Mouse (Mus musculus) stomach, embryonic 15.5 days (tissue): ENCODE results near the gene Kctd17. TPM values are rescaled to one million over a fixed set of nuclear protein-coding genes. Genes with fewer than 3 reads are reported as not detected.

Experiments
- ATAC-seq: fragments of 200-750 bp; cut with Nextera tagmentation; 2 replicates; pipeline ENCODE4 v1.8.0; 2017; ENCODE audit warnings: low read depth, moderate number of reproducible peaks, moderate TSS enrichment; ENCODE audit not compliant: insufficient read depth, low FRiP score
- H3K27ac ChIP-seq: fragments of 300-500 bp; sonication (generic); 2 replicates; pipeline ENCODE4 v1.5.1; 2015; ENCODE audit warnings: mild to moderate bottlenecking, inconsistent platforms
- H3K27me3 ChIP-seq: fragments of 300-500 bp; sonication (generic); replicated peaks from 2 replicates; pipeline ENCODE4 v1.6.1; 2015; ENCODE audit warnings: inconsistent platforms
- H3K36me3 ChIP-seq: fragments of 300-500 bp; sonication (generic); 2 replicates; pipeline ENCODE4 v1.6.1; 2015; ENCODE audit warnings: inconsistent platforms
- H3K4me1 ChIP-seq: fragments of 300-500 bp; sonication (generic); 2 replicates; pipeline ENCODE4 v1.6.1; 2015; ENCODE audit warnings: inconsistent platforms
- H3K4me2 ChIP-seq: fragments of 300-500 bp; sonication (generic); 2 replicates; pipeline ENCODE4 v1.6.1; 2015; ENCODE audit warnings: mild to moderate bottlenecking, inconsistent platforms
- H3K4me3 ChIP-seq: fragments of 300-500 bp; sonication (generic); replicated peaks from 2 replicates; pipeline ENCODE4 v1.5.1; 2015; ENCODE audit warnings: inconsistent platforms
- H3K9ac ChIP-seq: fragments of 300-500 bp; sonication (generic); 2 replicates; pipeline ENCODE4 v1.6.1; 2015; ENCODE audit warnings: inconsistent platforms
- H3K9me3 ChIP-seq: fragments of 300-500 bp; sonication (generic); 2 replicates; pipeline ENCODE4 v1.6.1; 2016; ENCODE audit warnings: inconsistent platforms
- WGBS: fragments of 180-500 bp; shearing (Covaris S2); methylation state at CpG from one replicate; pipeline ENCODE4 v1.1.7; 2015; 5-methylcytosine and 5-hydroxymethylcytosine counted together
- polyA plus RNA-seq: library from polyadenylated mRNA; unstranded; fragments of >200 nt; fragmentation: Nextera tagmentation; extraction: Ambion mirVana; gene quantifications from 2 replicates; pipeline ENCODE4 v1.2.1, GENCODE M21; 2015

Gene Kctd17
- polyA plus RNA-seq: 35.4 and 40.6 TPM in 2 replicates

GRCm38 (mm10) chr15:78428391-78429138 lies at the start of gene Kctd17:
Kctd17 (plus strand) TSS chr15:78428564.
- Histone ChIP-seq H3K4me3 (peak within 1 kb of the TSS; percentile 71), H3K9ac (peak within 1 kb of the TSS; percentile 49), H3K36me3 (0 out of 2 replicates have a peak, but pooled peaks cover 2% of the 10 kb centered on the region), H3K4me2 (peak within 1 kb of the TSS; percentile 79), H3K27me3 (peaks cover 8% of the 10 kb centered on the region; the same call in 1 of the 2 replicates), H3K27ac (peak within 1 kb of the TSS; percentile 60), H3K9me3 (no peaks in the 10 kb centered on the region), H3K4me1 (peaks cover 10% of the 10 kb centered on the region; the same call in 1 of the 2 replicates)
- ATAC-seq: peak; percentile 76
- WGBS: under 1% methylated on average over 52 of the region's 52 CpGs

- 81% methylated on average over 2 of the region's 2 CpGs for WGBS
- Histone ChIP-seq H3K36me3 (no peaks in the 10 kb centered on the region), H3K4me1 (no peaks in the 10 kb centered on the region), H3K27ac (no peak overlapping the region), H3K9ac (no peak overlapping the region), H3K9me3 (no peaks in the 10 kb centered on the region), H3K4me2 (no peak overlapping the region), H3K27me3 (no peaks in the 10 kb centered on the region; the same call in 1 of the 2 replicates), H3K4me3 (no peak overlapping the region)
- no peak for ATAC-seq
Measured at GRCm38 (mm10) chr15:78380208-78380607, 48.2 kb upstream of the Kctd17 start.

DNA sequence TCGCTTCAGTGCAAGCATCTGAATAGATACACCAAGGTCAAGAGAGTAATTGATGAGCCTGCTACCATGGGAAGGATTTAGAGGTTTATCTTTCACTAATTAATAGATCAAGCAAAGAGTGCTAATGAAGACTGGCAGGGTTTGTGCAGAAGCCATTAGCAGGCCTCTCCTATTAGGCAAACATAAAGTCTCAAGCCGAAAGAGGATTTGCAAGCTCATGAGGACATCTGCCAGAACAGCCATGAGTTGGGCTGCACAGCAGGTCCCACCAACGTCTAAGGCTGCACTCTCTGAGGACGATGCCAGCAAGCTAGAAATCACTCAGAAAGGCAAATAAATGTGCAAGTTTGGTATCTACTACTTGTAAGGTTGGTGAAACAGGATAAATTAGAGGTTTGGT lies 47.6 kb upstream of the Kctd17 start:
- H3K9ac ChIP-seq: no peak overlapping the region
- H3K4me2 ChIP-seq: no peak overlapping the region
- no peak for ATAC-seq
- H3K9me3 ChIP-seq: no peaks in the 10 kb centered on the region
- H3K4me3 ChIP-seq: no peak overlapping the region
- no peak overlapping the region for H3K27ac ChIP-seq
- H3K4me1 ChIP-seq: no peaks in the 10 kb centered on the region
- WGBS: 61% methylated on average over 4 of the region's 4 CpGs
- no peaks in the 10 kb centered on the region for H3K36me3 ChIP-seq
- H3K27me3 ChIP-seq: no peaks in the 10 kb centered on the region; the same call in 1 of the 2 replicates

DNA sequence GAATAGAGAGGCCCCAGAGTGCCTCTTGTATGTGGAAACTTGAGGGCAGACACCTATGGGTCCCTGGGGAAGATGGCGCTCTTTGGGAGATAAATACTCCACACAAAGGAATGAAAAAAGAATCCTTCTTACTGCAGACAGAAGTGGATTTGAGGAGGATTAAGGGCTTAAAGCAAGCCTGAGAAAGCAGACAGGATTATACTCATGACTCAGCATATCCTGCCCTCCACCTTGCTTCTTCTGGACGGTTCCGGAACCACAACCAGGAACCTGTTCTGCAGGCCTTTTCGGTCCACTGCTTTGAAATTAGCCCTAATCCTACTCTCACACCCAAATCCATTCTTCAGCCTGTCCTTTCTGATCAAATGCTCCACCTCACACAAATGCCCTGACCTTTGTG lies 46.2 kb upstream of the Kctd17 start:
- Histone ChIP-seq H3K4me2 (no peak overlapping the region), H3K27me3 (no peaks in the 10 kb centered on the region; the same call in 1 of the 2 replicates), H3K4me1 (no peaks in the 10 kb centered on the region), H3K4me3 (no peak overlapping the region), H3K9ac (no peak overlapping the region), H3K9me3 (no peaks in the 10 kb centered on the region), H3K27ac (0 out of 2 replicates have a peak overlapping the region, but pooled peaks have one; percentile 6), H3K36me3 (no peaks in the 10 kb centered on the region)
- WGBS: 85% methylated on average over 4 of the region's 4 CpGs
- no peak for ATAC-seq

DNA sequence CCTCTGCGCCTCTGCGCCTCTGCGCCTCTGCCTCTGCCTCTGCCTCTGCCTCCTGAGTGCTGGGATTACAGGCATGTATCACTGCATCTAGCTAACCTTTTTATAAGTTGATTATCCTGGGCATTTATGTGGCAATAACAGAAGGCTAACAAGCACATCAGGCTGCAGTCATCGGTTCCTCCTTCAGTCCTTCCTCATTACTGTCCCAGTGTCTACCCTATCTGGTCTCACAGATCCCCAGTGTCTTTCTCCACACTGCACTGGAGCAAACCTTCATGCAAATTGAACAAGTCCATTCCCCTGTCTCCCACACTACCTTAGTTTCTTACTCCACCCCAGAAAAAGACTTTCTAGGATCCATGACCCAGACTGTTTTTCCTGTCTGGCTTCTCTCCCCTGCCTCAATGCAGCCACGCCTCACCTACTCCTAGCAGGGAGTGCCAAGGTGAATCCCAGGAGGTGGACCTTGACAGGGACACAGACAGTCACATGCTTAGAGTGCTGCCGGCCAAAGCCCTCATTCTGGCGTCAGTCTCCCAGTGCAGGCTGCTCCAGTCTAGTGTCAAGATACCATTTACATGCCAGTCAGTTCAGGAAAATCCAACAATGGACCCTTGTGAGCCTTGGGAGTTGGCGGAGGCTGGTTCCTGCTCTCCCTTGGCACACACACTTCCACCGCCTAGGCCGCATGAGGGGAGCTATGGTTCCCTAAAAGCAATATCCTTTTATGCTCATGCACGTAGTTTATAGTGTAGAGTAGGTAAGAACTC lies 44.7 kb upstream of the Kctd17 start:
- Histone ChIP-seq H3K27me3 (no peaks in the 10 kb centered on the region; the same call in 1 of the 2 replicates), H3K4me3 (no peak overlapping the region), H3K4me1 (no peaks in the 10 kb centered on the region), H3K9me3 (no peaks in the 10 kb centered on the region), H3K36me3 (no peaks in the 10 kb centered on the region), H3K9ac (no peak overlapping the region), H3K27ac (peak overlapping the region; percentile 3; the same call in 1 of the 2 replicates), H3K4me2 (no peak overlapping the region)
- 81% methylated on average over 11 of the region's 11 CpGs for WGBS
- ATAC-seq: no peak

- no peak for ATAC-seq
- no peaks in the 10 kb centered on the region for H3K36me3 ChIP-seq
- no peak overlapping the region for H3K4me2 ChIP-seq
- H3K9me3 ChIP-seq: no peaks in the 10 kb centered on the region
- no peaks in the 10 kb centered on the region; the same call in 1 of the 2 replicates for H3K27me3 ChIP-seq
- no peak overlapping the region for H3K9ac ChIP-seq
- no peak overlapping the region for H3K4me3 ChIP-seq
- no peaks in the 10 kb centered on the region for H3K4me1 ChIP-seq
- 72% methylated on average over 7 of the region's 7 CpGs for WGBS
- peak overlapping the region; percentile 3; the same call in 1 of the 2 replicates for H3K27ac ChIP-seq
Measured at GRCm38 (mm10) chr15:78384220-78385116, 43.9 kb upstream of the Kctd17 start.

GRCm38 (mm10) chr15:78385564-78385963 lies 42.8 kb upstream of the Kctd17 start:
- Histone ChIP-seq H3K27ac (no peak overlapping the region), H3K4me2 (no peak overlapping the region), H3K36me3 (no peaks in the 10 kb centered on the region), H3K9me3 (no peaks in the 10 kb centered on the region), H3K4me3 (no peak overlapping the region), H3K9ac (no peak overlapping the region), H3K27me3 (no peaks in the 10 kb centered on the region; the same call in 1 of the 2 replicates), H3K4me1 (no peaks in the 10 kb centered on the region)
- 92% methylated on average over 1 of the region's 1 CpGs for WGBS
- no peak for ATAC-seq

DNA sequence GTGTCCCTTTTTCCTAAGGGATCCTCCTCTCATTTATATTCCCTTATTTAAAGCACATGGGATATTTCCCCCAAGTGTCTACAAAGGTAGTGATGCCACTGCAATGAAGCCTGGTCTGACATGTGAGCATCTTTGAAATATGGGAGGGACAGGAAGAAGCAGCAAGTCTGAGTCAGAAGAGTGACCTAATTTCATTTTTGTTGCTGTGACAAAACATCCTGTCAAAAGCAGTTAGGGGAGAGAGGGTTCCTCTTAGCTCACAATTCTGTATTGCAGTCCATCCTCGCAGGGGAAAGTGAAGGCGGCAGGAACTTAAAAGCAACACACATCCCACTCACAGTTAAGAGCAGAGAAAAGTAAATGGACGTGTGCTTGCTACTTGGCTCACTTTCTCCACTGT lies 37.5 kb upstream of the Kctd17 start:
- no peak for ATAC-seq
- H3K9me3 ChIP-seq: no peaks in the 10 kb centered on the region
- H3K9ac ChIP-seq: no peak overlapping the region
- H3K4me1 ChIP-seq: no peaks in the 10 kb centered on the region
- no peaks in the 10 kb centered on the region for H3K36me3 ChIP-seq
- H3K27me3 ChIP-seq: no peaks in the 10 kb centered on the region
- no peak overlapping the region for H3K27ac ChIP-seq
- no peak overlapping the region for H3K4me3 ChIP-seq
- no peak overlapping the region for H3K4me2 ChIP-seq
- WGBS: 74% methylated on average over 3 of the region's 3 CpGs

DNA sequence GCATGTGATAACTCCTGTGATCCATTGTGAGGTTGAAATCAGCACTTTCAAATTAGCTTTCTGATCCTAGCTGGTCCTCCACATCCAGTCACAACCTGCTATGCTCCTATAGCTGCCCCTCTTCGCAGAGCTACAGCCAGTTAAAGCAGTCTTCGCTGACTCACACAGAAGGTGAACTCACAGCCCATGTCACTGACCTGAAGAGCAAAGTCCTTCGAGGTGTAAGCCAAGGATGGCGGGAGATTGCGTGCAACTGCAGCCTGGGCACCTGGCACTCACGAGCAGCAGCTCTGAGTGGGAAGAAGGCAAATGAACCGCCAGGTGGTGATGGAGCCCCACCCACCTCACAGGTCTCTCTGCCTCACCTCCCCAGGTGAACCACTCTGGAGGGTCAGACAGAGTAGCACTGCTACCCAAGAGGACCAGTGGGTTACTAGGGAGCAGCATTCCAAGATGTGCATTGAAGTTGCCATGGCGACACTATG lies 32.8 kb upstream of the Kctd17 start, which contains the start of gene Tex33:
Gene Tex33 (minus strand): TSS at position 435 of the 485 bp plus-strand sequence.
- no peak for ATAC-seq
- H3K9me3 ChIP-seq: no peaks in the 10 kb centered on the region
- no peaks in the 10 kb centered on the region for H3K36me3 ChIP-seq
- no peak within 1 kb of the TSS for H3K9ac ChIP-seq
- no peaks in the 10 kb centered on the region for H3K4me1 ChIP-seq
- no peak within 1 kb of the TSS for H3K27ac ChIP-seq
- 80% methylated on average over 8 of the region's 8 CpGs for WGBS
- H3K27me3 ChIP-seq: no peaks in the 10 kb centered on the region
- H3K4me3 ChIP-seq: no peak within 1 kb of the TSS
- H3K4me2 ChIP-seq: no peak within 1 kb of the TSS

GRCm38 (mm10) chr15:78401345-78401744 lies 27.0 kb upstream of the Kctd17 start:
- WGBS: 71% methylated on average over 6 of the region's 6 CpGs
- no peak overlapping the region for H3K9ac ChIP-seq
- ATAC-seq: no peak
- H3K27ac ChIP-seq: peak overlapping the region; percentile 74; the same call in 1 of the 2 replicates
- H3K4me1 ChIP-seq: peaks cover 41% of the 10 kb centered on the region
- H3K9me3 ChIP-seq: no peaks in the 10 kb centered on the region
- no peak overlapping the region for H3K4me3 ChIP-seq
- no peaks in the 10 kb centered on the region for H3K36me3 ChIP-seq
- H3K4me2 ChIP-seq: 0 out of 2 replicates have a peak overlapping the region, but pooled peaks have one; percentile 90
- H3K27me3 ChIP-seq: no peaks in the 10 kb centered on the region

GRCm38 (mm10) chr15:78401921-78402320 lies 26.4 kb upstream of the Kctd17 start:
- Histone ChIP-seq H3K9me3 (no peaks in the 10 kb centered on the region), H3K9ac (no peak overlapping the region), H3K36me3 (no peaks in the 10 kb centered on the region), H3K27me3 (no peaks in the 10 kb centered on the region), H3K4me2 (0 out of 2 replicates have a peak overlapping the region, but pooled peaks have one; percentile 90), H3K4me3 (no peak overlapping the region), H3K27ac (peak overlapping the region; percentile 74), H3K4me1 (peaks cover 42% of the 10 kb centered on the region)
- ATAC-seq: no peak
- 52% methylated on average over 4 of the region's 4 CpGs for WGBS
